Mouse (Mus musculus) urinary bladder, adult 2 months (tissue): ENCODE data around the gene Psmb4. TPM values are rescaled to one million over a fixed set of nuclear protein-coding genes. Genes with fewer than 3 reads are reported as not detected.
A peak's percentile ranks its signal among the peaks of the same experiment; 100 is the strongest.
"Not testable (repeated sequence)": the region's sequence is repeated elsewhere in the genome, so short reads cannot be mapped to it uniquely, and the experiment has no call there.

Source experiments
- DNase-seq: peaks from one replicate; pipeline ENCODE4 v3.0.0; 2022; ENCODE audit warnings: low spot score
- polyA plus RNA-seq: library from polyadenylated mRNA; depleted of rRNA; stranded (reverse); fragments of >200 nt; gene quantifications from 2 replicates; pipeline ENCODE4 v1.2.3, GENCODE M21; 2012; rRNA removed

Psmb4 gene
- polyA plus RNA-seq, 1 experiment = 281 TPM

DNA sequence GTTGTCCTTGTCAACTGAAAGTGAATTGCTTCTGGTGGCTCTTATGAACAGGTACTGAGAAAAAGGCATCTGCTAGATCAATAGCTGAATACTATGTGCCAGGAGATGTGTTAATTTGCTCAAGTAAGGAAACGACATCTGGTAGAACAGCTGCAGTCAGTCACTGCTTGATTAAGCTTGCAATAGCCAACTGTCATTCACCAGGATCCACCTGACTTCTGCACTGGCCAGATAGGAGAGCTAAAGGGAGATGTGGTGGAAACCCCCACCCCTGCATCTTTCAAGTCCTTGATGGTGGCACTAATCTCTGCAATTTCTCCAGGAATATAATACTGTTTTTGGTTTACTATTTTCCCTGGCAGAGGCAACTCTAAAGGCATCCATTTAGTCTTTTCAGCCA, 19.7 kb upstream of the Psmb4 start:
- no peak for DNase-seq

DNA sequence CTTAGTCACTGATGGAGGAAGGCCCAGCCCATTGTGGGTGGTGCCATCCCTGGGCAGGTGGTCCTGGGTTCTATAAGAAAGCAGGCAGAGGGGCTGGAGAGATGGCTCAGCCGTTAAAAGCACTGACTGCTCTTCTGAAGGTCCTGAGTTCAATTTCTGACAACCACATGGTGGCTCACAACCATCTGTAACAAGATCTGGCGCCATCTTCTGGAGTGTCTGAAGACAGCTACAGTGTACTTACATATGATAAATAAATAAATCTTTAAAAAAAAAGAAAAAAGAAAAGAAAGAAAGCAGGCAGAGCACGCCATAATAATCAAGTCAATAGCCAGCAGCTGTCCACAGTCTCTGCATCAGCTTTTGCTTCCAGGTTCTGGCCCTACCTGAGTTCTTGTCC, 18.0 kb upstream of the Psmb4 start:
- DNase-seq = not testable (repeated sequence)

DNA sequence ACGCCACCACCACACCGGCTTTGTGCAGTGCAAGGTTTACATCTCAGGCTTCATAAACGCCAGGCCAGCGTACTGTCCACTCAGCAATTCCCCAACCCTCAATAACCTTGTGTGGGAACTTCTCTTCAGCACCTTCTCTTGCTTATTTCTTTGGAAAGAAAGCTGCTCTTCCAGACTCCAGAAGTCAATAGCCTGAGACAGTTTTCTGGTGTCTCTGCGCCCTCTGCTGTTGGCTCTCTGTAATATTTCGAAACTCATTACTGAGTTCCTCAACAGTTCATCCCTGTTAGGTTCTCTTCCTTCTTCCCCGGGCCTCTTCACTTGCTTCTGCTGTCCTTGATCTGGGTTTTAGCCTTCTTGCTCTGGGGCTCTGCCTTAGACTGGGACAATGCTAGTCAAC, 16.0 kb upstream of the Psmb4 start:
- DNase-seq = no peak

DNA sequence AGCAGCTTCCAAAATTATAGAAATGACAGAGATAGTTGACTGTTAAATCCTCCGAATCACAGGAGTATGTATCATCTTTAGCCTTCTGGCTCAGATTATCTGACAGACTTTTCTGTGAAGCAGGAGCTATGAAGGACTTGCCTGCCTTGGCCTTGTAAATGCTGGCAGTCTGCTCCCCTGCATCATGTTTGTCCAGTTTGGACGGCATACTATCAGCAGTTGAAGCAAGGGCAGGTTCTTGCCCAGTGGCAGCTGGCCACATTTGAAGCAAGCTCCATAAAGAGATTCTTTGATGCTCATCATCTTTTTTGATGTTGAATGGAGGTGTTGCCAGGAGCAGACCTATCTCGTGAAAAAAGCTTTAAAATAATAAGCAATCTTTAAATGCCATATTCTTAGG, 7.3 kb upstream of the Psmb4 start:
- no peak for DNase-seq

DNA sequence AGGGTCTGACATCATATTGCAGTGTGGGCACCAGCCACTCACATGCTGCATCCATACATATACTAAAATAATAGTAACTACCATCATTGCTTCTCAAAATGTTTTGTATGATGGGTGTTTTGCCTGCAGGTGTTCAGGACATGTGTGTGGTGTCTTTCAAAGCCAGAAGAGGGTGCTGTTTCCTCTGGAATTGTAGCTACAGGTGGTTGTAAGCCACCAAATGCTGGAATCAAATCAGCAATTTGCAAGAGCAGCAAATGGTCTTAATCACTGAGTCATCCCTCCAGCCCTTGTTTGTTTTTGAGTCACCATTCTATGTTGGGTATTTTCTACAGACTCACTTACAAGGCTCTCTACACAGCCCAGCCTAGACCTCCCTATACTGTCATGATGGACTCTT, 1.8 kb upstream of the Psmb4 start:
- no peak for DNase-seq

DNA sequence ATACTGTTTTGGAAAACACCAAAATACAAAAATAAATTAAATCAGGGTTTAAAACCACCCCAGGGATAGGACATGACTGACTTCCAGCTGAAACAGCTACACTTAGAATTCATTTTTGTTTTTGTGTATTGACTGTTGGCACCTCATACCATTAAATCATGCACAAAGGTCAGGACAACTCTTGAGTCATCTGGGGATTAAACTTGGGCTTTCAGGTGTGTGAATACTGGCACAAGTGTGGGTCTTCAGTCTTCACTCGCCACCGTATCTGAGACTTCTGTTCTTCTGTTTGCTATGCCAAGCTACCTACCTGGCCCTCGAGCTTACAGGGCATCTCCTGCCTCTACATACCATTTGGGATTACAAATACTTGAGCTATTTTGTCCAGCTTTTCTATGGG, 4.2 kb downstream of the Psmb4 start:
- no peak for DNase-seq

DNA sequence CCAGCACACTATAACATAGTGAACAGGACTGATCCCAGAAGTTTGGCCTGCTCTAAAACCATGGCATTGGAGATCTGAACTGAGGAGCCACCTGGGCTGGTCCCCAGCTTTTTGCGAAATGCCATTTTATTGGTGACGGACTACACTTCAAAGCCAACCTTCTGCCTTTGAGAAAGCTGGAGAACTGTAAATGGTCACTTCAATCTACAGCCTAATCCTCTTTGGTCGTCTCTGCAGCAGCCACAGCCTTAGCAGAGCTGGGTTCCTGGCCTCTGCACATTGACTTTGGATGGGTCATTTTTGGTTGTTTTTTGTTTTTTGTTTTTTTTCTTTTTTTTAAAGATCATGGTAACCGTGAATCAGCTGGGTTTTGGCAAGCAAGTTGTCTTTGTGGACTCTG, 4.9 kb downstream of the Psmb4 start:
- DNase-seq = no peak

DNA sequence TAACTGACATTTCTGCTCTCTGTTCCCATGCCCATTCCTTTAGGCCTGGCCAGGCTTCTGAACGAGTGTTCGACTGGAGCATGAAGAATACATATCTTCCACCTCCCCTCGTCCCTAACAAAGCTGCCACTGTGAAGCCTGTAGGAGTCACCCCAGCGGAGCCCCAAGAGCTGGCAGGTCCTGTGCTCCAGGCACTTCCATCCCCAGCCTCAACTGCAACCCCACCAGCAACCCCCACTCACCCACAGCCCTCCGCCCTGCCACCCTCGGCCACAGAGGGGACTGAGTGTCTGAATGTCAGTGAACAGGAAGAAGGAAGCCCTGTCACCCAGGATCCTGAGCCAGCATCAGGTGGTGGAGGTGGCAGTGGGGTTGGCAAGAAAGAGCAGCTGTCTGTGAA, 8.1 kb downstream of the Psmb4 start:
- DNase-seq = no peak

DNA sequence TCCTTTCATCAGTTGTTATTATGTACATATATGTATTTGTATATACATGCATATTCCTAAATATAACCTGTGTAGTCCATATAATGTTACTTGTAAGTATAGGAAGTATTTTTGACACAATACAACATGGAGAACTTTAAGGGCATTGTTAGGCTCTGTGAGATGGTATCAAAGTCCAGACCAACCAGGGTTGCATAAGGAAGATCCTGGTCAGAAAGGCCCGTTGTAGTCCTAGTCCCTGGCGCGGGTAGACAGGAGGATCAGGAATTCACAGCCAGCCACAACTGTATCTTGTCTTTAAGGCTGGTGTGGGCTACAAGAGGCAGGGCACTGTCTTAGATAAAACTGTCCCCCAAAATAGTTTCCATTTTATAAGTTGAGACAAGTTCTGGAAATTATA, 17.8 kb downstream of the Psmb4 start:
- no peak for DNase-seq

DNA sequence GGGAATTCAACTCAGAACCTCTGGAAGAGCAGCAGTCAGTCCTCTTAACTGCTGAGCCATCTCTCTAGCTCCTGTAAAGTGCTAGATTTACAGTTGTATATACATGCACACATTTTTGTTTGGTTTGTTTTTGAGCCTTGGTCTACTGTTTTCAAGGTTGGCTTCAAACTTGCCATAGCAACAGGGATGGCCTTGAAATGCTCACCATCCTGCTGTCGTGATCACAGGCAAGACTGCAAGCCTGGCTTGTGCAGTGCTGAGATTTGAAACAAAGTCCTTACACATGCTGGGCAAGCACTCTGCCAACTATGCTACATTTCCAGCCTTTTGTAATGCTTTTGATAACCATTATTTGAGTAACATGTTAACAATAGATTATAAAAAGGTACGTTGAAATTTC, 27.3 kb downstream of the Psmb4 start:
- DNase-seq = no peak

DNA sequence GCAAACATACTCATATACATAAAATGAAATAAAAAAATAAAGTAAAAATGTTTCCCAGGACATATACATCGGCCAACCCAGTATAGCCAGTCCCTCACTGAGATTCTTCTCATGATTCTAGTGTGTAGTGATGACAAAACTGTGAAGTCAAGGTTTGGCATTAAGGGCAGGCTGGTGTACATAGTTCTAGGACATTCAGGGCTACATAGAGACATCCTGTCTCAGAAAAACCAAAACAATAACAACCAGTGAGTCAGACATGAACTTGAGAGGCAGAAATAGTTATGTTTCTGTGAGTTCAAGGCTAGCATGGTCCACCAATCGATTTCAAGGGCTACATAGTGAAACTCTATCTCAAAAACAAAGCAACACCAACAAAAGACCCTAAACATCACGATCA, 34.5 kb downstream of the Psmb4 start:
- no peak for DNase-seq

DNA sequence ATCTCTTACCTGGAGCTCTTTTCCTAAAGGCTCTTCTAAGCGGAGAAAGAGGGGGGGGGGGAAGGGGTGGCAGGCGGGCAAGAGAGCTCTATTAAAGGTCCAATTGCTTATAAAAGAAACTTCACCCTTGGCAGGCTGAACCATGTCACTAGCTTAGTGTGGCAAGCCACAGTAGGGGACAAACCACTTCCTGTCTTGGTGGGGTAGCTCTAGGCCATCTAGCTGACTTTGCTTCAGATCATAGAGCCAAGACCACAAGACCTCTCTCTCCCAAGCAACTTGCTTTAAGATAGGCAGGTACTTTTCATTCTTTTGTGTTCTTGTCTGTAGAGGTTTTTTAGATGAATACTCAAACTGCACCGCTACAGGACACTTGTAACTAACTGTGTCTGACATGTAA, 35.0 kb downstream of the Psmb4 start:
- DNase-seq = no peak

DNA sequence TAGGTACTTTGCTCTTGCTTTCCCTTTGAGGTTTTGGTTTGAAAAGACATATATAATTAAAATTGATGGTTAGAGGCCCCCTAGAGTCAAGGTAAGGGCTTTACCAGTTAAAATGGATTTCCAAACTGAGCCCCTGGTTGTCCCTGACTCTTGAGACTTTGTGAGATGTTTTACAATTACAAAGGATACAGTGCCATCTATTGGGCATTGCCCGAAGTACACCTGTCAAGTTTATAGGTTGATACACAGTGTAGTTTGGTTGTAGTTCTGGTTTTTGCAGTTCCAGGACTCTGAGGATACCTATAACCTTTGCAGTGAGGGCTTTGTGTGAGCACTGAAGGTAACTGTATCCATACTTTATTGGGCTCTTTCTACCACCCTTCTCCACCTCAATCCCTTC, 37.4 kb downstream of the Psmb4 start:
- no peak for DNase-seq

DNA sequence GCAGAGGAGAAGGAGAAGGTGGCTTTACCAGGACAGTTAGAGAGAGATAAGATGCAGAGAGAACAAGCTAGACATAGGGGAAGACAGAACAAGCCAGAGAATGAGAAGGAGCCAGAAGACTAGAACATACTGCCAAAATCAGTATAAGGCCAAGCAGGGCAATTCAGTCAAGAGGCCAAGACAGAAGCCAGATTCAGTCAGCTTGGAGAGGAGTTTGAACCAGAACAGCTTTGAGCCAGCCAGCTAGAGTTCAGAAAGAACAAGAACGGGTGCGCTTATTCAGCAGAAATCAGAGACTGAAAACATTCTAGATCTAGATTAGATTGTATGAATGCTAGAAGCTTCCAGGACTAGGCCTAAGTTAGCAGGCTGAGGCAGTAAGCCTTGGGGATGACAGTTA, 39.4 kb downstream of the Psmb4 start:
- DNase-seq = no peak

DNA sequence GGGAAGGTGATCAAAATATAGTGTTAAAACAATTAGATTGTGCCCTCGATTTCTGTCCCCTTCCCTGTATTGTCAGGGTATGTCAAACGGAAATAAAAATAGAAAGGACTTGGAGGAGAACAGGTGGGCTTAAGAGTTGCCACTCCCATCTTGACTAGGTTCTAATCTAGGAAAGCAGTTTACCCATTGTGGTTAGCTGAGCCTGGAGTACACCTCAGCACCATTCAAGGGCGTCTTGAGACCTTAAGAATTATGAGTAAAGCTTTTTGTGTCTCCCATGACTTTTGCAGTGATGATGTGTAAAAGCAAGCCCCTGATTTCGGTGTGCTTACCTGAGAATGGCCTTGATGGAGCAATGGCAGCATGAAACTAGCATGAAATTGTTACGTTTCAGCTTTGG, 47.7 kb downstream of the Psmb4 start:
- no peak for DNase-seq

DNA sequence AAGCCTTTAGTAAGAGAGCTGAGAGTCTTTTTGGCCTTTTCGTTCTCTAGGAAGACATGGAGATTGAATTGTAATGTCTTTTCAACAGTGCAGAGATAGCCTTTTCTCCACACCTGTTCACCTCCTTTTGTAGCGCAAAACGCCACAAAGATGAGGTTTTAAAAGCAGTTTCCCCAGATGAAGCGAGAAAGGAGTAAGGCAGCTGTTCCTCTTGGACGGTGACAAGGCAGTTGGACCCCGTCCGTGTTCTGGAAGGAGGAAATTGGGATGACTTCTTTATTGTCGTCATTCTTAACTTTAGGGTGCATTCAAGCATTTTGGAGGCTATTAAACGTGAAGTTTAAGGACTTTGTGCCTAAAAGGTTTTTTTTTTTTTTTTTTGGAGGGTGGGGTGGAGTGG, 48.1 kb downstream of the Psmb4 start:
- DNase-seq = no peak

DNA sequence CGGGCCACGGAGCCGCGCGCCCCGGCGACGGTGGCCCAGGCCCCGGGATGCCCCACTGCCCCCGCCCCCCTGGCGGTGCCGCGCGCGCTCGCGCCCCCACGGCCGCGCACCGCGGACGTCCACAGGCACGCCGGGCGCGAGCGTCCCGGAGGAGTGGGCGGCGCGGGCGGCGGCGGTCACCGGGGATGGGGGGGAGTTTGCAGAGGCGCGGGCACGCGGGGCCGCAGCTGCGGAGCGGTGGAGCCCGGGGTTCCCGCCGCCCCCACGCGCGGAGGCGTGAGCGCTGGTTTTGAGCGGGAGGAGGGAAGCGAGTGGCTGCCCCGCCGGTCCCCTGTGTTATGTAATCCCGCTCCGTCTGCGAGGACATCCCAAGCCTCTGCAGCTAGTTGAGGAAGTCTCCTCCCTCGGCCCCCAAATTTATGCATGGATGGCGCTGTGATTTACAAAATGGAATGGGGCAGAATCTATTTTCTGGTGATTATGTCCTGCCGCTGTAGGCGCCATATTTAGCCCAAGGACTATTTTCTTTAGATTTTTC, 48.7 kb downstream of the Psmb4 start:
- DNase-seq = peak; percentile 71

DNA sequence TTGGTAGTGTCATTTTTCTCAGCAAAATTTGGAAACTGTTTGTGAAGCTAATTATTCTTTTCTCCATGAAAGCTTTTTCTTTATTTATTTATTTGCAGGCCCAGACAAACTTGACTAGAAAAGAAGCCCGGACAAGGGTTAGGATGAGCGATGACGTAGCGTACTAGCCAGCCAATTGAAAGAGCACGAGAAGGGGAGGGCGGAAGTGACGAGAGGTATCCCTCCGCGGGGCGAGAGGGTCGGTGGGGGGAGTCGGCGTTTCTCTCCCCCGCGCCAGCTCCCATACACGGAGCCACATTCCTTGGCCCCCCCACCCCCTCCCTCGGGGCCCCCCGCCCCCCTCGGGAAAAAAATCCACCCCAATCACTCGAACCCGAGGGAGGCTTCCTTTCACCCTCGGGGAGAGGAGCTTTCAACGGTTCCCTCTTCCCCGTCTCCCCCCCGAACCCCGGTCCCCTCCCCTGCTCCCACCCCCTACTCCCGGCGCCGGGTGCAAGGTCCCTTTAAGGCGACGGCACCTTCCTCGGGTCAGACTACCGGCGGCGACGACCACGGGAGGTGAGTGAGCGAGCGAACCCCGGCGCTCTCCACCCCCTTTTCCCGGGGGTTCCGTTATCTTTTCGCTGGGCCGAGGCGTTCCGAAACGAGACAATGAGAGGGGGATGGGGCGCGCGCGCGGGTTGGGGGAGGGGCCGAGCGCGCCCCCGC, 49.4 kb downstream of the Psmb4 start, which contains the start of gene Pogz:
Pogz (plus strand) TSS at position 385 of the 708 bp plus-strand sequence.
- peak; percentile 85 for DNase-seq

DNA sequence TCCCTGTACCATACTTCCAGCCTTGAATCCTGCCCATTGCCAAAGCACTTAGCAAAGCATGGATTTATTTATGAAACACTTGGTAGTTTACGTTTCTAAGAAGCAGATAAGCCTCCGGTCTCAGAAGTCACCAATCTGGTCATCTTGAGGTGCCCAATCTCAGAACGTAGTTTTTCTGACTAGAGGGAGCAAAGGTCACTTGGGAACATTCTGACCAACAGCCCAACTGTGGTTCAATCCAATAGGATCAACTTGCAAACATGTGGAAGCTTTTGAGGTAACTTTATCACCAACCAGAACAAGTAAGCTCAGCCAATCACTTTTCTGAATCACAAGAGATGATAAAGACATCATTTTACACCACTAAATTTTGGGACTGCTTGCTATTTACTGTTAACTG, 51.4 kb downstream of the Psmb4 start:
- DNase-seq = no peak

Other genes starting within 250 kb of the Psmb4 start
- gene Gm10972, start 243.8 kb downstream of the Psmb4 start, polyA plus RNA-seq = not detected in 2 replicates
- gene Tuft1, start 228.1 kb downstream of the Psmb4 start, polyA plus RNA-seq = 17.0 and 18.9 TPM in 2 replicates
- 5.1 and 5.9 TPM in 2 replicates for gene Selenbp2, start 193.4 kb downstream of the Psmb4 start, polyA plus RNA-seq
- 19.1 and 21.6 TPM in 2 replicates for gene Cgn, start 100.5 kb downstream of the Psmb4 start, polyA plus RNA-seq
- 19.3 and 21.1 TPM in 2 replicates for gene Pogz, start 49.4 kb downstream of the Psmb4 start, polyA plus RNA-seq
- 83.1 and 85.8 TPM in 2 replicates for gene Selenbp1, start 46.1 kb upstream of the Psmb4 start, polyA plus RNA-seq
- gene Rfx5, start 67.1 kb upstream of the Psmb4 start, polyA plus RNA-seq = 22.7 and 23.4 TPM in 2 replicates
- 64.9 and 85.1 TPM in 2 replicates for gene Pi4kb, start 87.8 kb upstream of the Psmb4 start, polyA plus RNA-seq
- gene Zfp687, start 128.5 kb upstream of the Psmb4 start, polyA plus RNA-seq = 14.0 and 17.6 TPM in 2 replicates
- 172 and 195 TPM in 2 replicates for gene Psmd4, start 155.7 kb upstream of the Psmb4 start, polyA plus RNA-seq
- 27.2 and 28.2 TPM in 2 replicates for gene Pip5k1a, start 220.0 kb upstream of the Psmb4 start, polyA plus RNA-seq
- 70.9 and 76.2 TPM in 2 replicates for gene Vps72, start 224.1 kb upstream of the Psmb4 start, polyA plus RNA-seq
- 1.2 and 1.5 TPM in 2 replicates for gene Tmod4, start 237.5 kb upstream of the Psmb4 start, polyA plus RNA-seq
- gene Scnm1, start 247.1 kb upstream of the Psmb4 start, polyA plus RNA-seq = 84.2 and 90.2 TPM in 2 replicates
- gene Lysmd1, start 247.1 kb upstream of the Psmb4 start, polyA plus RNA-seq = 10.4 and 11.0 TPM in 2 replicates